Mouse (Mus musculus) testis, adult 2 months (tissue): ENCODE measurements around the gene Kcnj12.

ENCODE experiments used
- CTCF ChIP-seq: fragments of 200-500 bp; IDR thresholded peaks from 2 replicates; pipeline ENCODE4 v1.5.1; 2012; ENCODE audit warnings: low read depth, mild to moderate bottlenecking, inconsistent platforms, low read length, moderate library complexity; ENCODE audit not compliant: control insufficient read depth, insufficient read depth, insufficient replicate concordance
- POLR2A ChIP-seq: fragments of 200-500 bp; IDR thresholded peaks from 2 replicates; pipeline ENCODE4 v1.6.1; 2012; ENCODE audit warnings: low read depth, mild to moderate bottlenecking, inconsistent platforms, low read length, moderate library complexity; ENCODE audit not compliant: control insufficient read depth

- TF ChIP-seq POLR2A (no peak), CTCF (no peak)
Observed at GRCm38 (mm10) chr11:61029864-61030595, 7.7 kb downstream of the Kcnj12 start.
